Mouse (Mus musculus) left cerebral cortex, postnatal 36 days (tissue): ENCODE data around the gene Tlr9. TPM values are rescaled to one million over a fixed set of nuclear protein-coding genes. Genes with fewer than 3 reads are reported as not detected.
A peak's percentile ranks its signal among the peaks of the same experiment; 100 is the strongest.

Source experiments
- DNase-seq, 2 experiments: peaks; one replicate each; pipeline ENCODE4 v3.0.0; 2021 to 2022; ENCODE audit warnings: low spot score in 2 of 2, mixed read lengths in 1 of 2
- intact Hi-C: fragments of 180-260 bp; cut with DNase I; formaldehyde crosslinking; loops from one replicate; pipeline ENCODE4 v1.15.1; 2025
- total RNA-seq, 2 experiments: library from RNA; stranded (reverse); gene quantifications; 2 replicates each; pipeline ENCODE4 v1.2.3; 2021

The Tlr9 gene
- total RNA-seq, 2 experiments from 2014 or later = 0.89 to 1.3 TPM

DNA sequence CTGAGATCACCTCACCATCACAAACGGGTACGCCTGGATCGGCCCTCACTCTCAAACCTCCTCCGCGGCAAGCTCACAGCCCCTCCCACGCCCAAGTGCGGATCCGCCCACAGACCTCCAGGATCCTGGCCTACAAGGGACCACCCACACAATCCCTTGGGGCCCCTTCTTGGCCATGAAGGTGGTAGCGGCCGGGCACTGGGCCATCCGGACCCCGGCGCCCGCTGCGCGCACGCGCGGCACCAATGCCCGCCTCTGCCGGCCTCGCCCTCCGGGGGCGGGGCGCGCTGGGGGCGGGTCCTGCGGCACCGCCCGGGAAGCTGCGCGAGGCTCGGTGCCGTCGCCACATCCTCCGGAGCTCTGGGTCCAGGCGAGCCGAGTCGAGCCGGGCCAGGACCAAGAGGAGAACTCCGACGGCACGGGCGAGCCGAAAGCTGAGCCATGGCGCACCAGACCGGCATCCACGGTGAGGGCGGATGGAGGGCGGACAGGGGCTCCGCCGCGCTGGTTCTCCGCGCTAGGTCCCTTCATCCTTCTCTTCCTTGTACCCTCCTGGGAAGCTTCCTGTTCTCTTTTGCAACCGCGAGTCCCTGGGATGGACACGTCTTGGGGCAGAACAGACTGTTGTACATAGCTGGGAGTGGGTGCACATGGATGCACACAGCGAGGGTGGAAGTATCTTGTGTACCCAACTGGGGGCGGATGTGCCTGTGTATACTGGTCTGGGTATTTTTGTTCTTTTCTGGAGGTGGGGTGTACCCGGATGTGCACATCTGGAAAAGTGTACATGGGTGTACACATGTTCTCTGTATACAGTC lies 19.4 kb upstream of the Tlr9 start, which contains the start of gene Twf2:
Gene Twf2, plus strand, starts transcription at position 290 of the 818 bp plus-strand sequence.
- intact Hi-C loops = no loop called here
- peak; percentile 90 to 95 for DNase-seq

- DNase-seq = no peak
- intact Hi-C loops = no loop called here
Observed at GRCm38 (mm10) chr9:106203990-106204851, 18.2 kb upstream of the Tlr9 start.

GRCm38 (mm10) chr9:106205713-106206290 lies 16.6 kb upstream of the Tlr9 start:
- DNase-seq = no peak
- intact Hi-C loops = no loop called here

GRCm38 (mm10) chr9:106206515-106206914 lies 15.9 kb upstream of the Tlr9 start:
- intact Hi-C loops = no loop called here
- DNase-seq = no peak

DNA sequence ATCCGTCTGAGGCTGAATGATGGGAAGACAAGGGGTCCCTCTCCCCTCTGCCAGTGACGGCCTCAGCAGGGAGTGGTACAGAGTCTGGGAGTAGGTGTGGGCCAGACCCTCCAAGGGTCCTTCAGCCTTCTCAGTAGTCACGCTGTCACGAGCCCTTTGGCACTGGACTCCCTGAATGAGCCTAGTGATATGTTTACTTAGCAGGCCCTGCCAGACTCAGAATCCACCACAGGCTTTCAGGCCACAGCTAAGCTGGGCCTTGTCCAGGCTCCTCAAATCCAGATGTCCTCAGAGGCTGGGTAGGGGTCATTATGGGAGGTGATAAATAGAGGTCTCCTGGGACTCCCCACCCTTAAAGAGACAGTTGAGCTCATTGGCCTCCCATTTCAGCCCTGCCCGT lies 14.2 kb upstream of the Tlr9 start:
- DNase-seq = no peak
- intact Hi-C loops = no loop called here

DNA sequence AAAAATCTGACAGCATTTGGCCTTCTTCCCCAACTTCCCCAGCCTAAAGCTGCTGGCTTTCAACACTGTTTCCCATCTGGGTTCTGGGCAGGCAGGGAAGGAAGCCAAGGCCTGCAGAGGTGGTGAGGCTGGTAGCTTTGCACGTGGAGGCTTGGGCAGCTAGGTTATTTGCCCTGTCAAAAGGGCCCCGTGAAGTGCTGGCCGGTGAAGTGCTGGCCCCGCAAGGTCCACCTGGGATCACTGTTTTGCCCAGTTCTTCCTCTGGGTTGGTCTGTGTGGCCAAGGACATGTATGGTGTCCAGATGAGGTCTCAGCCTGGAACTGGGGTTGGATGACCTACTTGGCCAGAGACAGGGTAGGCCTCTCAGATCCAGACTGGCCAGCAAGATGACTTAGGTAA lies 12.4 kb upstream of the Tlr9 start:
- DNase-seq = no peak
- intact Hi-C loops = loop anchor here (5.0 kb wide), 1 partner anchor 38 kb away; the partner anchor contains the start of gene Wdr82

GRCm38 (mm10) chr9:106210853-106211609 lies 11.4 kb upstream of the Tlr9 start:
- intact Hi-C loops = loop anchor here (5.0 kb wide), 1 partner anchor 39 kb away; the partner anchor contains the start of gene Wdr82
- no peak for DNase-seq

DNA sequence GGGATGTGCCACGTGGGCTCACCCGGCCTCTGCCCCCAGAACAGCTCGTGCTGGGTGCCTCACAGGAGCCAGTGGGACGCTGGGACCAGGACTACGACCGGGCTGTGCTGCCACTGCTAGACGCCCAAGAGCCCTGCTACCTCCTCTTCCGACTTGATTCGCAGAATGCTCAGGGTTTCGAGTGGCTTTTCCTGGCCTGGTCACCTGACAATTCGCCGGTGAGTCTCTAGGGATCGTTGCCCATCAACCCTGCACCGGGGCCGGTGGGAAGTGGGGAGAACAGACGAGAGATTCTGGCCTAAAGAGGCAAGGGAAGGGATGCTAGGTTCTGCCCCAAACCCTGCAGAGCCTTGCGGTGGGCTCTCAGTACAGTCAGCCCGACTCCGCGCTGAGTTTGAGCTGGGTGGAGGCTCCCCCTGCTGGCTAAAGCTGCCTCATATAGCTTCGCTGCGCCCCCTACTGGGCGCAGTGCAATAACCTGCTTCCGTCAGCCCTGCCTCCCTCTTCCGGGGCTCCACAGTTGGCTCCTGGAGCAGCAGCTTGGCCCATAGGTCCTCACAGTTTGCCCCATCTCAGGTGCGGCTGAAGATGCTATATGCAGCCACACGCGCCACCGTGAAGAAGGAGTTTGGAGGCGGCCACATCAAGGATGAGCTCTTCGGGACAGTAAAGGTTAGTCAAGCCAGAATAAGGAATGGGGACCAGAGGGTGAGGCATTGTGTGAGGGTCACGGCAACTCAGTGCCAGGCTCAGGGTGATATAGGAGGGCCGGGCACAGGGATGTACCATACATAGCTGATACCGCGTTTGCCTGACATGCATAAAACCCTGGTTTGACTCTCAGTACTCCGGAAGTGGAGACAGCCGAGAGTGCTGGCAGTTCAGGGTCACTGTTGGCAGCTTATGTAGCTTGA lies 10.5 kb upstream of the Tlr9 start:
- intact Hi-C loops = loop anchor here (5.0 kb wide), 1 partner anchor 40 kb away; the partner anchor contains the start of gene Wdr82
- peak; percentile 76 to 79 for DNase-seq

GRCm38 (mm10) chr9:106212594-106212981 lies 9.8 kb upstream of the Tlr9 start:
- intact Hi-C loops = loop anchor here (5.0 kb wide), 1 partner anchor 40 kb away; the partner anchor contains the start of gene Wdr82
- DNase-seq = no peak

GRCm38 (mm10) chr9:106215341-106216125 lies 6.9 kb upstream of the Tlr9 start:
- no peak for DNase-seq
- intact Hi-C loops = loop anchor here (5.0 kb wide), 1 partner anchor 67 kb away; the partner anchor contains the start of gene Poc1a

DNA sequence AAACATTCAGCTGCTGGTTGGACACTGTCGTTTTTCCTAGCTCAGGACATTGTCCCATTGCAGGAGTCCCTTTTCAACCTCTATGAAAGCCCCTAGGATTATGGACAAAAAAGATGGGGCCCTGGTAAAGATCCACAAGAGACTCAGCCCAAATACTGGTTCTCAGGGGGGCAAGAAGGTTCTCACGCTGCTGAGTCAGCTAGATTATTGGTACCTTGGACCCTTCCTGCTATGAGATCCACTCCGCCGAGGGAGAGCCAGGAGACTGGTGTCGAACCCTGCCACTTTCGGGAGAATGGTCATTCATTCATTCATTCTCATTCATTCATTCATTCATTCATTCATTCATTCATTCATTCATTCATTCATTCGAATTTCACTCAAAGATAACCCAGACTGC lies 5.4 kb upstream of the Tlr9 start:
- DNase-seq = no peak
- intact Hi-C loops = loop anchor here (5.0 kb wide), 1 partner anchor 65 kb away; the partner anchor contains the start of gene Poc1a

GRCm38 (mm10) chr9:106220894-106221523 lies 1.4 kb upstream of the Tlr9 start:
- intact Hi-C loops = no loop called here
- no peak for DNase-seq

GRCm38 (mm10) chr9:106222994-106223393 lies 596 bp downstream of the Tlr9 start:
- intact Hi-C loops = no loop called here
- DNase-seq = no peak

DNA sequence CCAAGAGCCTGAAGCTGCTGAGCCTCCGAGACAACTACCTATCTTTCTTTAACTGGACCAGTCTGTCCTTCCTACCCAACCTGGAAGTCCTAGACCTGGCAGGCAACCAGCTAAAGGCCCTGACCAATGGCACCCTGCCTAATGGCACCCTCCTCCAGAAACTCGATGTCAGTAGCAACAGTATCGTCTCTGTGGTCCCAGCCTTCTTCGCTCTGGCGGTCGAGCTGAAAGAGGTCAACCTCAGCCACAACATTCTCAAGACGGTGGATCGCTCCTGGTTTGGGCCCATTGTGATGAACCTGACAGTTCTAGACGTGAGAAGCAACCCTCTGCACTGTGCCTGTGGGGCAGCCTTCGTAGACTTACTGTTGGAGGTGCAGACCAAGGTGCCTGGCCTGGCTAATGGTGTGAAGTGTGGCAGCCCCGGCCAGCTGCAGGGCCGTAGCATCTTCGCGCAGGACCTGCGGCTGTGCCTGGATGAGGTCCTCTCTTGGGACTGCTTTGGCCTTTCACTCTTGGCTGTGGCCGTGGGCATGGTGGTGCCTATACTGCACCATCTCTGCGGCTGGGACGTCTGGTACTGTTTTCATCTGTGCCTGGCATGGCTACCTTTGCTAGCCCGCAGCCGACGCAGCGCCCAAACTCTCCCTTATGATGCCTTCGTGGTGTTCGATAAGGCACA lies 3.2 kb downstream of the Tlr9 start:
- intact Hi-C loops = no loop called here
- DNase-seq = no peak

GRCm38 (mm10) chr9:106226151-106226682 lies 3.8 kb downstream of the Tlr9 start:
- peak; percentile 52 to 59 for DNase-seq
- intact Hi-C loops = no loop called here

GRCm38 (mm10) chr9:106227790-106228429 lies 5.5 kb downstream of the Tlr9 start:
- intact Hi-C loops = no loop called here
- no peak for DNase-seq
